9 mouse cellular contexts compared by ENCODE assay signal in the genomic region with DNA sequence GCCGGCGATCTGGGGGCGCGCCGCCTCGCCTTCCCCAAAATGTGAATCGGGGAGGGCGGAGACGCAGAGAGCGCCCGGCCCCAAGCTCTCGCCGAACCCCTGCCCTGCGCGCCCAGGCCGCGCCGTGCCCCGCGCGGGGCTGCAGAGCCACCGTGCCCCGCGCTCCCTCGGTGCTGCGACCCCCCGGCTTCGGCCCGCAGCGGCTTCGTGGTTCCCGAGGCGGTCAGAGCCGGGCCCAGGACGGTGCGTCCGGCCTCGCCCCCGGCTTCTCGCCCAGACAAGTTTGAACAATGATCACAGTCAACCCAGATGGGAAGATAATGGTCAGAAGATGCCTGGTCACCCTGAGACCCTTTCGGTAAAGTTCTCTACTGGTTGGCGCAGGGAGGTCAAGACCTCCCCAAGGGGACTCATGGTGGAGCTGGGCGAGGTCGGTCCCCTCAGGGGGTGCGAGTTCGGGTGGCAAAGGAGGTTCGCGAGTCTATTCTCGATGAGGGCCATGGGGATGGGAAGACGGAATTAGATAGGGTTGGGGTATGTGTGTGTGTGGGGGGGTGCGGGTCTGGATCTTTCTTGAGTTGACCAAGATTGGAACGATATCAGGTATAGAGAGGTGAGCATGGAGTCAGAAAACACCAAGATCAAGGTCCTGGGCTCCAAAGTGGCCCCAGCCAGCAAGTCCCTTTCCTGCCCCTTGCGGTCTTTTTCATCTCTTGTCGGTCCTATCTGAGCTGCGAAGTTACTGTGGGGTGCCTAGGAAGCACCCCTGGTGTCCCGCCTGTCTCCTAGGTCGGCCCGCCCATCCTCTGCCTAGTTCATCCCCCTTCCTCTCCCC. TPM values are rescaled to one million over a fixed set of nuclear protein-coding genes. Genes with fewer than 3 reads are reported as not detected.
DNase-seq lines count a peak whose midpoint lies in the region; ATAC-seq and TF ChIP-seq lines count a peak whose summit lies in the region.
"Had no signal": no experiment of that assay in that cellular context is flagged by ENCODE, and none has a peak within 500 bp of the region (broad histone marks: within the 10 kb centered on the region; RNA-seq: fewer than 3 reads in every experiment).

No protein-coding gene starts in this region.

- peak overlapping the region; percentile 99 for H3K4me2 ChIP-seq in kidney, embryonic 15.5 days
- peak overlapping the region; percentile 85 for H3K4me2 ChIP-seq in hindbrain, postnatal 0 days (ENCODE audit: low read depth, low read length)

- no peak overlapping the region for H3K27ac ChIP-seq in kidney, embryonic 15.5 days
- peak overlapping the region; percentile 92 for H3K27ac ChIP-seq in embryonic facial prominence, embryonic 10.5 days (replicated peaks)
- peak overlapping the region; percentile 79 for H3K27ac ChIP-seq in hindbrain, postnatal 0 days

- WGBS in kidney, embryonic 15.5 days: 2% methylated on average over 55 of the region's 58 CpGs
- under 1% methylated on average over 58 of the region's 58 CpGs for WGBS in embryonic facial prominence, embryonic 10.5 days
- 1% methylated on average over 56 of the region's 58 CpGs for WGBS in hindbrain, postnatal 0 days

- 0 out of 2 replicates have a peak, but pooled peaks have one; percentile 14 for ATAC-seq in kidney, embryonic 15.5 days (replicated peaks; ENCODE audit: low FRiP score)
- 0 out of 2 replicates have a peak, but pooled peaks have one; percentile 5 for ATAC-seq in hindbrain, postnatal 0 days
- no peak for ATAC-seq in activated CD4-positive, CD25-positive, alpha-beta regulatory T cell, adult 4 months

- no peaks in the 10 kb centered on the region for H3K9me3 ChIP-seq in kidney, embryonic 15.5 days (replicated peaks)
- H3K9me3 ChIP-seq in embryonic facial prominence, embryonic 10.5 days: no peaks in the 10 kb centered on the region
- H3K9me3 ChIP-seq in hindbrain, postnatal 0 days (ENCODE audit: low read length): no peaks in the 10 kb centered on the region

- 0 out of 2 replicates have a peak, but pooled peaks have one; percentile 8 for TF ChIP-seq CTCF in hindbrain, postnatal 0 days (IDR thresholded peaks at IDR 0.05; ENCODE audit: low read depth)

- H3K27me3 ChIP-seq in kidney, embryonic 15.5 days: peaks cover 98% of the 10 kb centered on the region
- peaks cover 92% of the 10 kb centered on the region for H3K27me3 ChIP-seq in embryonic facial prominence, embryonic 10.5 days (replicated peaks; ENCODE audit: low read depth, poor library complexity, severe bottlenecking)
- 0 out of 2 replicates have a peak, but pooled peaks cover 3% of the 10 kb centered on the region for H3K27me3 ChIP-seq in hindbrain, postnatal 0 days (ENCODE audit: insufficient read depth, low read length)

- H3K4me1 ChIP-seq in kidney, embryonic 15.5 days: peaks cover 25% of the 10 kb centered on the region
- H3K4me1 ChIP-seq in embryonic facial prominence, embryonic 10.5 days: peaks cover 35% of the 10 kb centered on the region
- 0 out of 2 replicates have a peak, but pooled peaks cover 12% of the 10 kb centered on the region for H3K4me1 ChIP-seq in hindbrain, postnatal 0 days (ENCODE audit: insufficient read depth, low read length)

- H3K9ac ChIP-seq in kidney, embryonic 15.5 days: peak overlapping the region; percentile 57
- peak overlapping the region; percentile 98 for H3K9ac ChIP-seq in hindbrain, postnatal 0 days (replicated peaks; ENCODE audit: low read length)

- peak overlapping the region; percentile 57 for H3K4me3 ChIP-seq in kidney, embryonic 15.5 days (replicated peaks)
- H3K4me3 ChIP-seq in embryonic facial prominence, embryonic 10.5 days: peak overlapping the region; percentile 73
- H3K4me3 ChIP-seq in hindbrain, postnatal 0 days (ENCODE audit: low read length): peak overlapping the region; percentile 75

- H3K36me3 ChIP-seq in kidney, embryonic 15.5 days: no peaks in the 10 kb centered on the region
- peaks cover 5% of the 10 kb centered on the region; the same call in 1 of the 2 replicates for H3K36me3 ChIP-seq in embryonic facial prominence, embryonic 10.5 days (replicated peaks)
- H3K36me3 ChIP-seq in hindbrain, postnatal 0 days (ENCODE audit: insufficient read depth, low read length): peaks cover 4% of the 10 kb centered on the region; the same call in 1 of the 2 replicates

- no peak for DNase-seq in kidney, adult 9 months
- no peak for DNase-seq in embryonic facial prominence, embryonic 10.5 days (ENCODE audit: low spot score)
- DNase-seq in hindbrain, postnatal 0 days (ENCODE audit: low spot score): peak; percentile 47
- peak; percentile 13 for DNase-seq in naive thymus-derived CD4-positive, alpha-beta T cell, adult 2 months (ENCODE audit: low read depth)
- DNase-seq in spleen, postnatal 10 days (ENCODE audit: low spot score in 2 of 2): no peak
- no peak for DNase-seq in kidney, postnatal 14 days

RNA-seq across cellular contexts. Expression of a gene that starts 0.7 kb away (rescaled TPM):
- polyA plus RNA-seq in kidney, embryonic 15.5 days (2015; fragmentation: Nextera tagmentation; extraction: Ambion mirVana): 0.13 and 0.43 TPM in 2 replicates
- polyA plus RNA-seq in embryonic facial prominence, embryonic 10.5 days (2016; fragmentation: Nextera tagmentation; extraction: Ambion mirVana): 2.3 and 3.3 TPM in 2 replicates
- total RNA-seq in hindbrain, postnatal 0 days (2014; rRNA removed): 125 and 133 TPM in 2 replicates
- 22.2 and 25.0 TPM in 2 replicates for polyA plus RNA-seq in hindbrain, postnatal 0 days (2015; fragmentation: Nextera tagmentation; extraction: Ambion mirVana)
- polyA plus RNA-seq in activated CD4-positive, CD25-positive, alpha-beta regulatory T cell, adult 4 months (2017; shearing (Covaris generic)): not detected
- total RNA-seq: neutrophil, adult 5-6 weeks had no signal

Comparison
In these comparisons a context has a peak if more than half of its experiments do, and no peak if none do; other contexts are left out.
1. DNase-seq: peak in hindbrain, postnatal 0 days (single experiment) and naive thymus-derived CD4-positive, alpha-beta T cell, adult 2 months (single experiment); none in kidney, adult 9 months (single experiment), embryonic facial prominence, embryonic 10.5 days (single experiment), spleen, postnatal 10 days (0 of 2) and kidney, postnatal 14 days (single experiment).
2. Peak in every context shown above with its lines, with median percentiles within 50 percentile points of each other: H3K4me3 ChIP-seq.